Mouse (Mus musculus) thymus, postnatal 0 days (tissue): ENCODE data around the gene Sec22c. TPM values are rescaled to one million over a fixed set of nuclear protein-coding genes. Genes with fewer than 3 reads are reported as not detected.

Experiments used
- DNase-seq: peaks from one replicate; pipeline ENCODE4 v3.0.0-alpha.2; 2015; ENCODE audit warnings: low spot score
- polyA plus RNA-seq: library from polyadenylated mRNA; unstranded; fragments of >200 nt; fragmentation: Nextera tagmentation; extraction: Ambion mirVana; gene quantifications from 2 replicates; pipeline ENCODE4 v1.2.1, GENCODE M21; 2015

Sec22c gene
- polyA plus RNA-seq, result 18.8 and 21.5 TPM in 2 replicates

DNA sequence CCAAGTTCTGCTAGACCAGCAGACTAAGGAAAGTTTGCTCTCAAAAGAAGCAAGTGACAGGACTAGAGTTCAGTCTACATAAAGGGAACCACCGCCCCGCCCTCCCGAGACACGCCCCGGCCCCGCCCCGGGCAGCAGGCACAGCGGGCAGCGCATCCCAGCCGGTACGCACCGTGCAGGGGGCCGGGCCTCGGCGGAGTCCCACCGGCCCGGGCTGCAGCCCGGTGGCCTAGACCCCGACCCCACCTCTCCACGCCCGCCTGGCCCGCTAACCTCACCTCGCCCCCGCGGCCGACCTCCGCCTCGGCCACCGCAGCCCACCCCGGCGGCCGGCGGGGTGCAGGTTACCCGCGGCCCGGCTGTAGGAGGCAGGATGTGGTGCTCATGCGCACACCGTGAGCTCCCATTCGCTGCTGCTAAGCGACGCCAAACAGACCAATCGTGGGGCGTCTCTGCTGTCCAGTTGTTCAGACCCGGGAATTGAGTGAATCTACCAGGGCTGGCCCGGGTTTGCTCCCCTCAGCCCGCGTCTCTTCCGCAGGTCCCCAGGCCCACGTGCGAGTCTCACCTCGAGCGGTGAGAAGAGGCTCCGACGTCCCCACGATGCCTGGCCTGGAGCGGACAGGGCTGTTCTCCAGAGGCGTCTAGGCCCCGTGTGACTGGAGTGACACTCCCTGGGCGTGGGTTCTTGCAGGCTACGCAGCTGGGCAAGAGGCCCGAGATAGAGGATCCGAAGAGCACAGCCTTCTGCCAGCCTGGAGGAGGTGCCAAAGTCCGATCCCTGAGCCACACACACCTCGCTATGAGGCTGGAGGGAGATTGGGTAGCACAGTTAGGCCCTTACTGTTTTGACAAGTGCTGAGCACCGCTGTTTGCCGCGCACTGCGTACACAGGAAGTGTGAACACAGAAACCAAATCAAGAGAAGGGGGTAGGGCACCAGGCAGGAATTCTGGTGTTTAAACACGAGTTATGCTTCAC, at the start of gene Sec22c:
Gene Sec22c (minus strand): TSS at position 845 of the 980 bp plus-strand sequence.
- peak; percentile 92 for DNase-seq

DNA sequence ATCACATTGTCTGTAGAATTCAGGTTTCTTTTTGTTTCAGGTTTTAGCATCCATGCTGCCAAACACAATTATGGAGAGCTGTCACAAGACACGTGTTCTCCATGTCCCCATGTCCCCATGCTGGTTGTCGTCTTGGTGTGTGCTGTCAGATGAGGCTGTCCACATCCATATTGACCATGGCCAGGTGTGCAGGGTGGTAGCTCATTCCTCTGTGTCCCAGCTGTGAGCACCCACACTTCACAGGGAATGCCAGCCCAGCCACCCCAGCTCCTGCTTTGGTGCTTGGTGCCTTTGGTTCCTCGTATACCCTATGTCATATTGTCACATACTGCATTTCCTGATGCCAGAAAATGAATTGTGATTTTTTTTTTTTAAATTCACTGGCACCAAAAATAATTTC, 49.3 kb upstream of the Sec22c start:
- no peak for DNase-seq

- no peak for DNase-seq
Measured at GRCm38 (mm10) chr9:121752774-121753173, 47.5 kb upstream of the Sec22c start.

GRCm38 (mm10) chr9:121744051-121744450, 38.8 kb upstream of the Sec22c start:
- no peak for DNase-seq

DNA sequence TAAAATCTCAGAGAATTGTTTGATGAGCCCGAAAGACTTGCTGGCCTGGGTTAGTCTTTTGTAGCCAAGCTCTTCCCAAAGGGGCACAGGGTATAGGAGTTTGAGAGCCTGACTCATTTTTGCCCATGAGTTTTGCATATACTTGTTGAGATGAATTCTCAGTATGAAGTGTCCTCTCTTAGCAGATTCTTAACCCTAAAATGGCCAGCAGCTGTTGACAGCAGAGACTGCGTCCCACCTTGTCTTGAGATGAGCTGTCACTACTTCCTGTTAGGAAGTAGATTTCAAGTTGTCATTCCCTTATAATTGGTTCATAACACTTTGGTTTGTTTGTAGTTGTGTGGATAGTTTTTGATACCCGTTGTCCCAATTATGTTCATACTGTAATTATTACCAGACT, 35.9 kb upstream of the Sec22c start:
- DNase-seq, result no peak

GRCm38 (mm10) chr9:121740490-121740889, 35.2 kb upstream of the Sec22c start:
- no peak for DNase-seq

DNA sequence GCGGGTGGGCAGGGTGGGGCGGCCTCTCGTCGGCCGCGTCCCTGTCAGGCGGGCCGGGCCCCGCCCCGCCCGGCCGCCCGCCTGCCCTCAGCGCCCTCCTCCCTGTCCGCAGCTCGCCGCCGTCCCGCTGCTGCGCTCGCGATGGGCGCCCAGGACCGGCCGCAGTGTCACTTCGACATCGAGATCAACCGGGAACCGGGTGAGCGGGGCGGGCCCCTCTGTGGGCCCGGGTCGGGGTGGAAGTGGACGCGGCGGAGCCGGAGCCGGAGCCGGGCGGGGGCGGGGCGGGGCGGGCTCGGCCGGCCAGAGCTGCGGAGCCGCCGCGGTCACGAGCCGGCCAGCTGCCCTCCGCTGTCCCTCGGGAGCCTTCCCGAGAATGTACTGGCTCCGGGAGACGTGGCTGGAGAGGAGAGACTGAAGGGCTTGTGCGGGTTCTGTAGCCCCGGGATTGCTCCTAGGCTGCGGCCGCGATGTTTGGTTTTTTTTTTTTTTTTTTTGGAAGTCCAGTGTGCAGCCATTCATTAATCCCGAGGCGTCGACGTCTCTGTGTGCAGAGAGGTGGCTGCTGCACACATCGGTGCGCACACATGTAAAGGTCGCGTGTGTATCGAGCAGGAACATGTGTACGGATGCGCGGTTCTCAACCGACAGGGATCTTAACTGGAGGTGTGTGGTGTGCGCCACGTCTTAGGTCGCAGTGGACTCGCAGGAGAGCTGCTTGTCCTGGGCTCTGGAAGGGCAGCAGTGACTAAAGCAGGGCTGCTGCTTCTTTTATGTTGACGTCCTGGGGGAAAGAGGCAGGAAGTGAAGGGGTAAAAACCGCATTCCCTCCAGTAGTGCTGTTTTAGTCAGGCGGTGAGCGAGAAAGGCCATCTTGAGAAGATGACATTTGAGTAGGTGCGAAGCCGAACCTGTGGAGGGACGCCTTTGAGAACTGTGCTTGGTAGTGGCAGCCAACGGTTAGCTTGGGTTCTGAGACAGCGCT, 14.3 kb upstream of the Sec22c start:
- peak; percentile 55 for DNase-seq

GRCm38 (mm10) chr9:121718792-121719318, 13.6 kb upstream of the Sec22c start, which contains the start of gene Nktr:
Gene Nktr, plus strand, starts transcription at chr9:121719169.
- DNase-seq, result peak; percentile 99

- peak; percentile 21 for DNase-seq
Measured at GRCm38 (mm10) chr9:121718070-121718705, 12.9 kb upstream of the Sec22c start.

- no peak for DNase-seq
Measured at GRCm38 (mm10) chr9:121717048-121717447, 11.8 kb upstream of the Sec22c start.

- DNase-seq, result no peak
Measured at GRCm38 (mm10) chr9:121710584-121710975, 5.3 kb upstream of the Sec22c start.

DNA sequence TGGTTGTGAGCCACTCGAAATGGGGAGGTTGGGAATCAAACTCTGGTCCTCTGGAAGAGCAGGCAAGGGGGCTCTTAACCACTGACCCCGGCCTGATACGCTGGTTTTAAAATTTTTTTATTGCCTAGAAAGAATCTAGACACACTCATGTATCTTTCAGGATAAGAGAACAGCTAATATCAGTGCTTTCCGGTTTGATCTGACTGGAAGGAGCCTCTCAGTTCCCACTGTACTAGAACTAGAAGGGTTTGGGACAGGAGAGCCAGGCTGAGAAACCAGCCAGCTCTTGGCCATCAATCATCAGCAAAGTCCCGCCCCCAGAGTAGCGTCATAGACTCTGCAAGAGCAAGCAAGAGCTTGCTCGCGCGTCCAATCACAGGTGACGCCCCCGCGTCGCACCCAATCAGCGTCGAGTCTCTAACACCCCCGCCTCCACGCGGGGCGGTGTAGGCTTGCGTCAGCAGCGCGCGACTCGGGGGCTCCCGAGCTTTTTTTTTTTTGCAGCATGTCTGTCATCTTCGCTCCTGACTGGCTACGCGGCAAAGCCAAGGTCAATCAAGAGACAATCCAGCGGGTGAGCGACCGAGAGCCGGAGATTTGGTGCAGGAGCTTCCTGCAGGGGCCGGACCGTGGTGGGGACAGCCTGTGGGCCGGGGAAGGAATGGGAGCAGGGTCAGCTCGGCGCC, 4.8 kb upstream of the Sec22c start, which contains the start of gene Ss18l2:
Gene Ss18l2 (plus strand): TSS at position 432 of the 686 bp plus-strand sequence.
- peak; percentile 99 for DNase-seq

- DNase-seq, result no peak
Measured at GRCm38 (mm10) chr9:121708506-121709486, 3.5 kb upstream of the Sec22c start.

GRCm38 (mm10) chr9:121707801-121708200, 2.5 kb upstream of the Sec22c start:
- DNase-seq, result no peak

DNA sequence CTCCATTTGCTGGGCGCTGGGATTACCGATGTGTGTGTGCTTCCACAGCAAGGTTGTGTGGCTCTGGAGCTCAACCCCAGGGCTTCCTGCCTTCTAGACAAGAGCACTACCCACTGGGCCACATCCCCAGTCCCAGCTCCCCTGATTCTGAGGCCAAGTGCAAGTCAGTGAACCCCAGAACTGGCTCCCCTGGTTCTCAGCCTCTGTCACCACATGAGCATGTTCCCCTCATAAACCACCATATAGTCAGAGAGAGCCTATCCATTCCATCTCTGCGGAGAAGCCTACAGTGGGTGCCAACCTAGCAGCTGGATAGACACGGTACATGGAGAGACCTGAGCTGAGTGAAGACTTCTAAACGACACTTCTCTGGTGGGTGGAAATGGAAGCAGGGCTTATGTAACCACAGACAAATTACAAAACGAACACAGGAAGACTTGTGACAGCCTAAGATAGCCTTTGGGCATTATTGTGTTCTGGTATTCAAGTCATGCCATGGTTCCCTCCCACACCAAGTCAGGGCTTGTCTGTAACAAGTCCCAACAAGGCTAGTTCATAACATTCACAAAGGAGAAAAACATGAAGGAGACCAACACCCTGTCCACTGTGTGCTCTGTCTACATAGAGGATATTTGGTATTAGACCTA, 862 bp upstream of the Sec22c start:
- no peak for DNase-seq

- DNase-seq, result no peak
Measured at GRCm38 (mm10) chr9:121704261-121704645, 1.0 kb downstream of the Sec22c start.

- no peak for DNase-seq
Measured at GRCm38 (mm10) chr9:121697150-121698049, 7.9 kb downstream of the Sec22c start.
